Mouse (Mus musculus) urinary bladder, adult 2 months (tissue): ENCODE results near the gene Ceacam2. TPM values are rescaled to one million over a fixed set of nuclear protein-coding genes. Genes with fewer than 3 reads are reported as not detected.
"Not testable (repeated sequence)": the region's sequence is repeated elsewhere in the genome, so short reads cannot be mapped to it uniquely, and the experiment has no call there.

Experiments
- DNase-seq: peaks from one replicate; pipeline ENCODE4 v3.0.0; 2022; ENCODE audit warnings: low spot score
- polyA plus RNA-seq: library from polyadenylated mRNA; depleted of rRNA; stranded (reverse); fragments of >200 nt; gene quantifications from 2 replicates; pipeline ENCODE4 v1.2.3, GENCODE M21; 2012; rRNA removed

Gene Ceacam2
- polyA plus RNA-seq, 1 experiment, result 0.39 TPM

- no peak for DNase-seq
These were observed 56.4 kb downstream of the Ceacam2 start for GRCm38 (mm10) chr7:25483133-25483735.

- DNase-seq, result not testable (repeated sequence)
These were observed 58.9 kb downstream of the Ceacam2 start for GRCm38 (mm10) chr7:25480791-25481190.

GRCm38 (mm10) chr7:25479440-25479839, 60.2 kb downstream of the Ceacam2 start:
- no peak for DNase-seq

GRCm38 (mm10) chr7:25477752-25478093, 61.9 kb downstream of the Ceacam2 start:
- not testable (repeated sequence) for DNase-seq

- DNase-seq, result not testable (repeated sequence)
These were observed 62.4 kb downstream of the Ceacam2 start, which contains the start of gene Ceacam1 for GRCm38 (mm10) chr7:25477091-25477751. Gene Ceacam1 (minus strand): TSS chr7:25477603.

- not testable (repeated sequence) for DNase-seq
These were observed 67.8 kb downstream of the Ceacam2 start for GRCm38 (mm10) chr7:25471821-25472220.

Other genes with a start within 250 kb of the Ceacam2 start
- gene Pafah1b3, start 241.9 kb downstream of the Ceacam2 start, polyA plus RNA-seq, result 40.1 and 48.5 TPM in 2 replicates
- gene Prr19, start 238.4 kb downstream of the Ceacam2 start, polyA plus RNA-seq, result 0.06 TPM in 1 of 2 replicates, not detected in the other
- gene Tmem145, start 233.8 kb downstream of the Ceacam2 start, polyA plus RNA-seq, result 0.06 and 0.11 TPM in 2 replicates
- 21.5 and 28.4 TPM in 2 replicates for gene Megf8, start 222.7 kb downstream of the Ceacam2 start, polyA plus RNA-seq
- gene Cnfn, start 170.1 kb downstream of the Ceacam2 start, polyA plus RNA-seq, result not detected in 2 replicates
- 24.8 and 25.1 TPM in 2 replicates for gene Lipe, start 141.1 kb downstream of the Ceacam2 start, polyA plus RNA-seq
- gene Cxcl17, start 127.0 kb downstream of the Ceacam2 start, polyA plus RNA-seq, result 0.08 and 0.16 TPM in 2 replicates
- gene Ceacam1, start 62.3 kb downstream of the Ceacam2 start, polyA plus RNA-seq, result 7.9 and 8.5 TPM in 2 replicates
- gene Erich4, start 76.0 kb upstream of the Ceacam2 start, polyA plus RNA-seq, result not detected in 2 replicates
- 38.9 and 44.1 TPM in 2 replicates for gene Dmac2, start 79.6 kb upstream of the Ceacam2 start, polyA plus RNA-seq
- 13.2 and 14.1 TPM in 2 replicates for gene B3gnt8, start 86.8 kb upstream of the Ceacam2 start, polyA plus RNA-seq
- 90.1 and 102 TPM in 2 replicates for gene Bckdha, start 119.1 kb upstream of the Ceacam2 start, polyA plus RNA-seq
- gene Exosc5, start 119.3 kb upstream of the Ceacam2 start, polyA plus RNA-seq, result 50.4 and 64.6 TPM in 2 replicates
- 1.1 and 1.3 TPM in 2 replicates for gene Tmem91, start 135.3 kb upstream of the Ceacam2 start, polyA plus RNA-seq
- 25.6 TPM in 2 replicates for gene B9d2, start 140.9 kb upstream of the Ceacam2 start, polyA plus RNA-seq
- gene Tgfb1, start 147.1 kb upstream of the Ceacam2 start, polyA plus RNA-seq, result 16.2 and 27.6 TPM in 2 replicates
- gene Ccdc97, start 179.2 kb upstream of the Ceacam2 start, polyA plus RNA-seq, result 42.4 and 49.7 TPM in 2 replicates
- gene Hnrnpul1, start 214.9 kb upstream of the Ceacam2 start, polyA plus RNA-seq, result 18.9 and 44.9 TPM in 2 replicates
- 92.8 and 117 TPM in 2 replicates for gene Axl, start 248.8 kb upstream of the Ceacam2 start, polyA plus RNA-seq